Mouse (Mus musculus) MEL (cell line): ENCODE results near the gene Fhl3. TPM values are rescaled to one million over a fixed set of nuclear protein-coding genes. Genes with fewer than 3 reads are reported as not detected.

ENCODE experiments used
- DNase-seq: peaks from one replicate; pipeline ENCODE4 v3.0.0; 2011; ENCODE audit warnings: low read depth, low spot score
- H3K27ac ChIP-seq: 2 replicates; pipeline ENCODE4 v1.5.1; 2012; ENCODE audit warnings: low read depth, mild to moderate bottlenecking, control low read depth, low read length, moderate library complexity; ENCODE audit not compliant: control insufficient read depth
- H3K27me3 ChIP-seq, 2 experiments: fragments of 150-350 bp in 1 of 2; sonication (generic) in 1 of 2; 2 replicates each; pipeline ENCODE4 v1.6.1; 2012; ENCODE audit warnings: low read length in 2 of 2, mild to moderate bottlenecking in 2 of 2, improper control_type of control experiment in 1 of 2, moderate library complexity in 1 of 2; ENCODE audit not compliant: insufficient read depth in 2 of 2, control insufficient read depth in 1 of 2
- H3K36me3 ChIP-seq, 2 experiments: 2 replicates each; pipeline ENCODE4 v1.6.1; 2012 to 2014; ENCODE audit warnings: low read length in 2 of 2, improper control_type of control experiment in 1 of 2, inconsistent platforms in 1 of 2, mild to moderate bottlenecking in 1 of 2; ENCODE audit not compliant: insufficient read depth in 2 of 2, control insufficient read depth in 1 of 2
- H3K4me1 ChIP-seq, 2 experiments: fragments of 150-350 bp in 1 of 2; sonication (generic) in 1 of 2; 2 replicates each; pipeline ENCODE4 v1.6.1; 2012; ENCODE audit warnings: low read length in 2 of 2, improper control_type of control experiment in 1 of 2, mild to moderate bottlenecking in 1 of 2; ENCODE audit not compliant: insufficient read depth in 2 of 2, control insufficient read depth in 1 of 2
- H3K4me3 ChIP-seq, 2 experiments: fragments of 150-350 bp in 1 of 2; sonication (generic) in 1 of 2; 2 replicates each; pipeline ENCODE4 v1.5.1; 2012; ENCODE audit warnings: low read depth in 2 of 2, low read length in 2 of 2, mild to moderate bottlenecking in 2 of 2, moderate library complexity in 2 of 2, control low read depth in 1 of 2, improper control_type of control experiment in 1 of 2; ENCODE audit not compliant: control insufficient read depth in 1 of 2, insufficient read depth in 1 of 2
- H3K79me2 ChIP-seq: 2 replicates; pipeline ENCODE4 v1.6.1; 2012; ENCODE audit warnings: mild to moderate bottlenecking, low read length, moderate library complexity; ENCODE audit not compliant: control insufficient read depth, poor library complexity, insufficient read depth
- H3K9ac ChIP-seq: 2 replicates; pipeline ENCODE4 v1.6.1; 2012; ENCODE audit warnings: low read depth, mild to moderate bottlenecking, control low read depth, low read length, moderate library complexity; ENCODE audit not compliant: control insufficient read depth, poor library complexity, severe bottlenecking
- H3K9me3 ChIP-seq: fragments of 150-350 bp; sonication (generic); replicated peaks from 2 replicates; pipeline ENCODE4 v1.6.1; 2012; ENCODE audit warnings: mild to moderate bottlenecking, low read length, improper control_type of control experiment, moderate library complexity; ENCODE audit not compliant: insufficient read depth
- CHD1 ChIP-seq: IDR thresholded peaks from 2 replicates; pipeline ENCODE4 v1.6.1; 2012; ENCODE audit warnings: low read depth, mild to moderate bottlenecking, inconsistent platforms, low read length, improper control_type of control experiment
- ETS1 ChIP-seq: IDR thresholded peaks from 2 replicates; pipeline ENCODE4 v1.6.1; 2012; ENCODE audit warnings: low read depth, mild to moderate bottlenecking, inconsistent platforms, low read length, improper control_type of control experiment, moderate library complexity
- GABPA ChIP-seq: IDR thresholded peaks from 2 replicates; pipeline ENCODE4 v1.6.1; 2012; ENCODE audit warnings: low read depth, mild to moderate bottlenecking, inconsistent platforms, low read length, improper control_type of control experiment, moderate library complexity
- GATA1 ChIP-seq: IDR thresholded peaks from 2 replicates; pipeline ENCODE4 v1.6.1; 2011; ENCODE audit warnings: low read depth, low read length, improper control_type of control experiment
- JUND ChIP-seq: IDR thresholded peaks from 2 replicates; pipeline ENCODE4 v1.6.1; 2011; ENCODE audit warnings: low read depth, mild to moderate bottlenecking, improper control_type of control experiment, low read length
- MAFK ChIP-seq: IDR thresholded peaks from 2 replicates; pipeline ENCODE4 v1.6.1; 2011; ENCODE audit warnings: low read depth, mild to moderate bottlenecking, low read length, improper control_type of control experiment, borderline replicate concordance
- MAZ ChIP-seq: IDR thresholded peaks from 2 replicates; pipeline ENCODE4 v1.6.1; 2012; ENCODE audit warnings: low read depth, mild to moderate bottlenecking, inconsistent platforms, low read length, improper control_type of control experiment
- MYB ChIP-seq: IDR thresholded peaks from 2 replicates; pipeline ENCODE4 v1.6.1; 2011; ENCODE audit warnings: mild to moderate bottlenecking, low read depth, low read length, improper control_type of control experiment
- POLR2AphosphoS2 ChIP-seq: IDR thresholded peaks from 2 replicates; pipeline ENCODE4 v1.6.1; 2011; ENCODE audit warnings: low read length, improper control_type of control experiment
- RAD21 ChIP-seq: IDR thresholded peaks from 2 replicates; pipeline ENCODE4 v1.6.1; 2011; ENCODE audit warnings: mild to moderate bottlenecking, low read depth, low read length, improper control_type of control experiment
- SMC3 ChIP-seq: IDR thresholded peaks from 2 replicates; pipeline ENCODE4 v1.6.1; 2011; ENCODE audit warnings: low read depth, low read length, improper control_type of control experiment
- TCF12 ChIP-seq: IDR thresholded peaks from 2 replicates; pipeline ENCODE4 v1.6.1; 2014; ENCODE audit warnings: low read depth, mild to moderate bottlenecking, inconsistent platforms, low read length, improper control_type of control experiment, moderate library complexity
- ZMIZ1 ChIP-seq: IDR thresholded peaks from 2 replicates; pipeline ENCODE4 v1.6.1; 2012; ENCODE audit warnings: low read depth, mild to moderate bottlenecking, inconsistent platforms, low read length, improper control_type of control experiment, moderate library complexity
- polyA plus RNA-seq, 2 experiments: library from polyadenylated mRNA; stranded (reverse) in 1 of 2; unstranded in 1 of 2; fragments of >175 nt in 1 of 2; fragments of >200 nt in 1 of 2; gene quantifications; 2 replicates each; pipeline versions ENCODE4 v1.2.1 to v1.2.4; 2012; ENCODE audit warnings: low replicate concordance in 2 of 2, low read depth in 1 of 2; ENCODE audit not compliant: insufficient read length in 2 of 2, insufficient read depth in 1 of 2, missing spikeins in 1 of 2
- total RNA-seq: library from RNA; depleted of rRNA; stranded (reverse); fragments of 300-350 nt; gene quantifications from 2 replicates; pipeline ENCODE4 v1.2.3, GENCODE M21; 2012

Gene Fhl3
- total and polyA plus RNA-seq, 3 experiments, result 5.6 to 13.8 TPM; not detected in 1

DNA sequence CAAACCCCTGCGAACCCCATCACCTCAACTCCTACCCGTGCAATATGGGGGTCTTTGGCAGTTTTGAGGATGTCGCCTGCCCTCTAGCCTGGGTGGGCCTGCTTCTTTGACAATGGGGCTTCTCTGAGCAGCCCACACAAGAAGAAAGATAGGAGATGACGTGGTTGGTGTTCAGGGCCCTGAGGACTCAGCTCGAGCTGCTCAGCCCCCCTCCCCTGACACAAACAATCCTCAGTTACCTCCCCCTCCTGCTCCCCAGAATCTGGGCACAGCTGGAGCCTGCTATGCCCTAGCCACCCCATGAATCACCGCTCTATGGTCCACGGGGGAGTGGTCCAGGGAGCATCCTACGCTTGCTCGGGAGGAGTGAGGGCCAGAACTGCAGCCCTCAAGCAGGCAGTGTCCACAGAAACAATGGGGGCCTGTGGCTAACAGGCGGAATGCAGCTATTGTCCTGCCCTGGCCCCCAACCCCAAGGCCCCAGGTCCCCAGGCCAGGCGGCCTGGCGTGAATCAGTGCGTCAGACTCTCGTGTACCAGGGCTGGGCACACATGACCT lies 32.9 kb upstream of the Fhl3 start:
- DNase-seq, result no peak
- no peak for TF ChIP-seq ZMIZ1
- TF ChIP-seq MAZ, result no peak
- no peak for TF ChIP-seq POLR2AphosphoS2
- TF ChIP-seq ETS1, result no peak
- no peak for TF ChIP-seq TCF12
- TF ChIP-seq MAFK, result no peak
- no peak for TF ChIP-seq GABPA
- no peak for TF ChIP-seq SMC3
- TF ChIP-seq RAD21, result no peak
- no peak for TF ChIP-seq GATA1
- Histone ChIP-seq H3K27me3 (no peaks in the 10 kb centered on the region), H3K27ac (no peak overlapping the region), H3K4me3 (no peak overlapping the region), H3K79me2 (no peaks in the 10 kb centered on the region), H3K9ac (no peak overlapping the region), H3K36me3 (no peaks in the 10 kb centered on the region), H3K4me1 (no peaks in the 10 kb centered on the region), H3K9me3 (no peaks in the 10 kb centered on the region)

DNA sequence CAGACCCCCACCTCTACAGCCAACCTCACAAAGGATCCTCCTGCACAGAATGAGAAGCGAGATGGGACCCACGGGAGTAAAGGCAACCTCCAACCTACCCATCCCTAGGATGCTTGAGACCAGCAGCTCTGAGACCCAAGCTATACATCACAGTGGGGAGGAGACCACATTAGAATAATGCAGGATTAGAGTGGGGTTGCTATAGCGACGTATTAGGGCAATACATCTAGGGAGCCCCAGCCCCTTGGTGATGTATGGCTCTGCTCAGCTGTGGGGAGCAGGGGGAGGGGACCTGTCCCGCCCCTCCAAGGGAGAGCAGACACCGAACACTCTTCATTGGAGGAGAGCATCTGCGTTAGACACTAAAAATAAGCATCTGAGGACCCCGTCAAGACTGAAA lies 32.4 kb upstream of the Fhl3 start:
- H3K9me3 ChIP-seq, result no peaks in the 10 kb centered on the region
- H3K27ac ChIP-seq, result no peak overlapping the region
- no peaks in the 10 kb centered on the region for H3K36me3 ChIP-seq
- H3K4me1 ChIP-seq, result no peaks in the 10 kb centered on the region
- TF ChIP-seq SMC3, result no peak
- TF ChIP-seq JUND, result no peak
- H3K79me2 ChIP-seq, result no peaks in the 10 kb centered on the region
- no peak for DNase-seq
- no peaks in the 10 kb centered on the region for H3K27me3 ChIP-seq
- H3K9ac ChIP-seq, result no peak overlapping the region
- no peak overlapping the region for H3K4me3 ChIP-seq

- no peaks in the 10 kb centered on the region for H3K79me2 ChIP-seq
- H3K4me1 ChIP-seq, result no peaks in the 10 kb centered on the region
Measured at GRCm38 (mm10) chr4:124670232-124670631, 30.3 kb upstream of the Fhl3 start.

More at GRCm38 (mm10) chr4:124670232-124670631, 30.3 kb upstream of the Fhl3 start:
- Histone ChIP-seq H3K27me3 (no peaks in the 10 kb centered on the region), H3K27ac (no peak overlapping the region), H3K9me3 (no peaks in the 10 kb centered on the region), H3K36me3 (no peaks in the 10 kb centered on the region), H3K9ac (no peak overlapping the region), H3K4me3 (no peak overlapping the region)
- TF ChIP-seq MYB (no peak), CHD1 (no peak)
- no peak for DNase-seq
